Mouse (Mus musculus): ENCODE measurements around the gene Kxd1. TPM values are rescaled to one million over a fixed set of nuclear protein-coding genes. Genes with fewer than 3 reads are reported as not detected.

The Kxd1 gene
- polyA plus RNA-seq, 1 experiment from 2014 or later: 75.2 TPM

GRCm38 (mm10) chr8:70507027-70507393, 20.7 kb downstream of the Kxd1 start:
- ATAC-seq (replicated peaks; ENCODE audit: low FRiP score) (no peak), DNase-seq (ENCODE audit: low spot score) (no peak)
- H3K27ac ChIP-seq (ENCODE audit: low read depth, low read length): peak overlapping the region; percentile 95
- H3K4me3 ChIP-seq (ENCODE audit: low read depth, low read length): peak overlapping the region; percentile 73
- peaks cover 35% of the 10 kb centered on the region for H3K4me1 ChIP-seq (replicated peaks; ENCODE audit: control insufficient read depth, insufficient read depth, low read length)
- H3K9ac ChIP-seq (ENCODE audit: low read depth, low read length): 0 out of 2 replicates have a peak overlapping the region, but pooled peaks have one; percentile 91
- 56% methylated on average over 5 of the region's 5 CpGs for whole genome bisulfite sequencing
- H3K36me3 ChIP-seq (ENCODE audit: control insufficient read depth, insufficient read depth, low read length): peaks cover 22% of the 10 kb centered on the region
- peak overlapping the region; percentile 77 for H3K4me2 ChIP-seq
- no peaks in the 10 kb centered on the region for H3K9me3 ChIP-seq (ENCODE audit: control insufficient read depth, low read length)
- H3K27me3 ChIP-seq (replicated peaks; ENCODE audit: control insufficient read depth, insufficient read depth, low read length): peaks cover 16% of the 10 kb centered on the region

GRCm38 (mm10) chr8:70506328-70507026, 21.3 kb downstream of the Kxd1 start, which contains the start of gene Rex1bd:
Gene Rex1bd, minus strand, starts transcription at chr8:70506752.
- 2% methylated on average over 40 of the region's 40 CpGs for WGBS
- Histone ChIP-seq H3K9ac (ENCODE audit: low read depth, low read length) (peak within 1 kb of the TSS; percentile 91), H3K36me3 (ENCODE audit: control insufficient read depth, insufficient read depth, low read length) (peaks cover 20% of the 10 kb centered on the region), H3K4me1 (replicated peaks; ENCODE audit: control insufficient read depth, insufficient read depth, low read length) (peaks cover 35% of the 10 kb centered on the region), H3K4me2 (peak within 1 kb of the TSS; percentile 85), H3K27ac (ENCODE audit: low read depth, low read length) (peak within 1 kb of the TSS; percentile 95), H3K4me3 (ENCODE audit: low read depth, low read length) (peak within 1 kb of the TSS; percentile 73), H3K27me3 (replicated peaks; ENCODE audit: control insufficient read depth, insufficient read depth, low read length) (peaks cover 21% of the 10 kb centered on the region), H3K9me3 (ENCODE audit: control insufficient read depth, low read length) (no peaks in the 10 kb centered on the region)
- ATAC-seq (replicated peaks; ENCODE audit: low FRiP score): peak; percentile 84
- DNase-seq (ENCODE audit: low spot score): peak; percentile 99

GRCm38 (mm10) chr8:70505698-70506327, 21.9 kb downstream of the Kxd1 start:
- Histone ChIP-seq H3K9me3 (ENCODE audit: control insufficient read depth, low read length) (no peaks in the 10 kb centered on the region), H3K27ac (ENCODE audit: low read depth, low read length) (peak overlapping the region; percentile 95; the same call in 1 of the 2 replicates), H3K36me3 (ENCODE audit: control insufficient read depth, insufficient read depth, low read length) (peaks cover 20% of the 10 kb centered on the region), H3K4me3 (ENCODE audit: low read depth, low read length) (peak overlapping the region; percentile 73), H3K4me2 (peak overlapping the region; percentile 77), H3K4me1 (replicated peaks; ENCODE audit: control insufficient read depth, insufficient read depth, low read length) (peaks cover 39% of the 10 kb centered on the region), H3K27me3 (replicated peaks; ENCODE audit: control insufficient read depth, insufficient read depth, low read length) (peaks cover 27% of the 10 kb centered on the region), H3K9ac (ENCODE audit: low read depth, low read length) (peak overlapping the region; percentile 91)
- WGBS: 39% methylated on average over 32 of the region's 32 CpGs
- ATAC-seq (replicated peaks; ENCODE audit: low FRiP score) (peak; percentile 26), DNase-seq (ENCODE audit: low spot score) (no peak)

GRCm38 (mm10) chr8:70504851-70505250, 22.9 kb downstream of the Kxd1 start:
- peaks cover 20% of the 10 kb centered on the region for H3K36me3 ChIP-seq (ENCODE audit: control insufficient read depth, insufficient read depth, low read length)

GRCm38 (mm10) chr8:70504291-70504716, 23.5 kb downstream of the Kxd1 start:
- Histone ChIP-seq H3K36me3 (ENCODE audit: control insufficient read depth, insufficient read depth, low read length) (peaks cover 20% of the 10 kb centered on the region), H3K9me3 (ENCODE audit: control insufficient read depth, low read length) (no peaks in the 10 kb centered on the region), H3K9ac (ENCODE audit: low read depth, low read length) (no peak overlapping the region), H3K4me2 (no peak overlapping the region), H3K4me3 (ENCODE audit: low read depth, low read length) (no peak overlapping the region), H3K27ac (ENCODE audit: low read depth, low read length) (no peak overlapping the region), H3K27me3 (replicated peaks; ENCODE audit: control insufficient read depth, insufficient read depth, low read length) (peaks cover 39% of the 10 kb centered on the region), H3K4me1 (replicated peaks; ENCODE audit: control insufficient read depth, insufficient read depth, low read length) (peaks cover 52% of the 10 kb centered on the region)
- WGBS: 77% methylated on average over 16 of the region's 16 CpGs
- DNase-seq (ENCODE audit: low spot score) (no peak), ATAC-seq (replicated peaks; ENCODE audit: low FRiP score) (no peak)

More at GRCm38 (mm10) chr8:70504851-70505250, 22.9 kb downstream of the Kxd1 start:
- Histone ChIP-seq H3K27ac (ENCODE audit: low read depth, low read length) (no peak overlapping the region), H3K4me1 (replicated peaks; ENCODE audit: control insufficient read depth, insufficient read depth, low read length) (peaks cover 47% of the 10 kb centered on the region), H3K9me3 (ENCODE audit: control insufficient read depth, low read length) (no peaks in the 10 kb centered on the region), H3K9ac (ENCODE audit: low read depth, low read length) (no peak overlapping the region), H3K27me3 (replicated peaks; ENCODE audit: control insufficient read depth, insufficient read depth, low read length) (peaks cover 35% of the 10 kb centered on the region), H3K4me3 (ENCODE audit: low read depth, low read length) (no peak overlapping the region), H3K4me2 (no peak overlapping the region)
- no peak for ATAC-seq (replicated peaks; ENCODE audit: low FRiP score)
- 69% methylated on average over 3 of the region's 3 CpGs for WGBS
- peak; percentile 75 for DNase-seq (ENCODE audit: low spot score)

- Histone ChIP-seq H3K4me1 (replicated peaks; ENCODE audit: control insufficient read depth, insufficient read depth, low read length) (peaks cover 50% of the 10 kb centered on the region), H3K27me3 (replicated peaks; ENCODE audit: control insufficient read depth, insufficient read depth, low read length) (peaks cover 50% of the 10 kb centered on the region), H3K27ac (ENCODE audit: low read depth, low read length) (no peak overlapping the region), H3K4me3 (ENCODE audit: low read depth, low read length) (no peak overlapping the region; the same call in 1 of the 2 replicates), H3K9me3 (ENCODE audit: control insufficient read depth, low read length) (no peaks in the 10 kb centered on the region), H3K36me3 (ENCODE audit: control insufficient read depth, insufficient read depth, low read length) (peaks cover 10% of the 10 kb centered on the region), H3K4me2 (peak overlapping the region; percentile 82), H3K9ac (ENCODE audit: low read depth, low read length) (no peak overlapping the region)
- ATAC-seq (replicated peaks; ENCODE audit: low FRiP score) (no peak), DNase-seq (ENCODE audit: low spot score) (peak; percentile 83)
- WGBS: 17% methylated on average over 46 of the region's 46 CpGs
Observed at GRCm38 (mm10) chr8:70503062-70503750, 24.6 kb downstream of the Kxd1 start.

GRCm38 (mm10) chr8:70502540-70502939, 25.2 kb downstream of the Kxd1 start:
- H3K4me2 ChIP-seq: peak overlapping the region; percentile 82
- peaks cover 46% of the 10 kb centered on the region for H3K4me1 ChIP-seq (replicated peaks; ENCODE audit: control insufficient read depth, insufficient read depth, low read length)
- peak overlapping the region; percentile 30; the same call in 1 of the 2 replicates for H3K4me3 ChIP-seq (ENCODE audit: low read depth, low read length)
- WGBS: 26% methylated on average over 12 of the region's 12 CpGs
- DNase-seq (ENCODE audit: low spot score): no peak
- peaks cover 57% of the 10 kb centered on the region for H3K27me3 ChIP-seq (replicated peaks; ENCODE audit: control insufficient read depth, insufficient read depth, low read length)
- H3K36me3 ChIP-seq (ENCODE audit: control insufficient read depth, insufficient read depth, low read length): peaks cover 4% of the 10 kb centered on the region
- no peak overlapping the region for H3K27ac ChIP-seq (ENCODE audit: low read depth, low read length)
- no peak for ATAC-seq (replicated peaks; ENCODE audit: low FRiP score)
- no peaks in the 10 kb centered on the region for H3K9me3 ChIP-seq (ENCODE audit: control insufficient read depth, low read length)
- H3K9ac ChIP-seq (ENCODE audit: low read depth, low read length): no peak overlapping the region; the same call in 1 of the 2 replicates

- H3K27ac ChIP-seq (ENCODE audit: low read depth, low read length): no peak overlapping the region
- 0 out of 2 replicates have a peak, but pooled peaks cover 4% of the 10 kb centered on the region for H3K36me3 ChIP-seq (ENCODE audit: control insufficient read depth, insufficient read depth, low read length)
- peaks cover 63% of the 10 kb centered on the region for H3K27me3 ChIP-seq (replicated peaks; ENCODE audit: control insufficient read depth, insufficient read depth, low read length)
- 17% methylated on average over 23 of the region's 23 CpGs for WGBS
- DNase-seq (ENCODE audit: low spot score) (peak; percentile 52), ATAC-seq (replicated peaks; ENCODE audit: low FRiP score) (no peak)
- peak overlapping the region; percentile 37 for H3K9ac ChIP-seq (ENCODE audit: low read depth, low read length)
- H3K4me2 ChIP-seq: peak overlapping the region; percentile 82
- H3K4me1 ChIP-seq (replicated peaks; ENCODE audit: control insufficient read depth, insufficient read depth, low read length): peaks cover 46% of the 10 kb centered on the region
- H3K9me3 ChIP-seq (ENCODE audit: control insufficient read depth, low read length): no peaks in the 10 kb centered on the region
- H3K4me3 ChIP-seq (ENCODE audit: low read depth, low read length): peak overlapping the region; percentile 30
Observed at GRCm38 (mm10) chr8:70501820-70502529, 25.8 kb downstream of the Kxd1 start.
